Mouse (Mus musculus): Measurements from ENCODE around the gene Slc13a2.

Slc13a2 gene

GRCm38 (mm10) chr11:78434052-78434451, 12.0 kb upstream of the Slc13a2 start:
- no peak for DNase-seq (ENCODE audit: low spot score in 2 of 2)

- no peak for DNase-seq (ENCODE audit: low spot score in 2 of 2)
These were observed 9.2 kb upstream of the Slc13a2 start for GRCm38 (mm10) chr11:78431176-78431575.

GRCm38 (mm10) chr11:78430195-78430878, 8.3 kb upstream of the Slc13a2 start:
- no peak for DNase-seq (ENCODE audit: low spot score in 2 of 2)

- DNase-seq (ENCODE audit: low spot score in 2 of 2), result no peak
These were observed 6.3 kb upstream of the Slc13a2 start for GRCm38 (mm10) chr11:78428309-78428708.

- DNase-seq (ENCODE audit: low spot score in 2 of 2), result no peak
These were observed 5.6 kb upstream of the Slc13a2 start for GRCm38 (mm10) chr11:78427655-78428054.

GRCm38 (mm10) chr11:78425572-78425971, 3.6 kb upstream of the Slc13a2 start:
- no peak for DNase-seq (ENCODE audit: low spot score in 2 of 2)

GRCm38 (mm10) chr11:78424352-78424751, 2.3 kb upstream of the Slc13a2 start:
- no peak for DNase-seq (ENCODE audit: low spot score in 2 of 2)

- DNase-seq (ENCODE audit: low spot score in 2 of 2), result no peak
These were observed 612 bp downstream of the Slc13a2 start for GRCm38 (mm10) chr11:78421201-78422009.

- no peak for DNase-seq (ENCODE audit: low spot score in 2 of 2)
These were observed 1.6 kb downstream of the Slc13a2 start for GRCm38 (mm10) chr11:78420263-78420889.

- DNase-seq (ENCODE audit: low spot score in 2 of 2), result no peak
These were observed 5.2 kb downstream of the Slc13a2 start for GRCm38 (mm10) chr11:78416854-78417253.

- DNase-seq (ENCODE audit: low spot score in 2 of 2), result no peak
These were observed 9.2 kb downstream of the Slc13a2 start for GRCm38 (mm10) chr11:78412861-78413260.

- DNase-seq (ENCODE audit: low spot score in 2 of 2), result no peak
These were observed 9.6 kb downstream of the Slc13a2 start for GRCm38 (mm10) chr11:78412324-78412850.

- peak in 1 of 2 experiments; percentile 18 for DNase-seq (ENCODE audit: low spot score in 2 of 2)
These were observed 10.3 kb downstream of the Slc13a2 start for GRCm38 (mm10) chr11:78411606-78412323.

GRCm38 (mm10) chr11:78408256-78409240, 13.5 kb downstream of the Slc13a2 start:
- no peak for DNase-seq (ENCODE audit: low spot score in 2 of 2)

GRCm38 (mm10) chr11:78402062-78402461, 20.0 kb downstream of the Slc13a2 start:
- no peak for DNase-seq (ENCODE audit: low spot score in 2 of 2)

- DNase-seq (ENCODE audit: low spot score in 2 of 2), result no peak
These were observed 20.5 kb downstream of the Slc13a2 start for GRCm38 (mm10) chr11:78401469-78401868.

- DNase-seq (ENCODE audit: low spot score in 2 of 2), result no peak
These were observed 21.1 kb downstream of the Slc13a2 start for GRCm38 (mm10) chr11:78400936-78401335.

GRCm38 (mm10) chr11:78399680-78400079, 22.3 kb downstream of the Slc13a2 start:
- peak; percentile 33 to 71 for DNase-seq (ENCODE audit: low spot score in 2 of 2)

GRCm38 (mm10) chr11:78398212-78398611, 23.8 kb downstream of the Slc13a2 start:
- DNase-seq (ENCODE audit: low spot score in 2 of 2), result no peak

GRCm38 (mm10) chr11:78397397-78397796, 24.6 kb downstream of the Slc13a2 start:
- DNase-seq (ENCODE audit: low spot score in 2 of 2), result peak in 1 of 2 experiments; percentile 49

All from frontal cortex, postnatal 10 days (tissue).